Mouse (Mus musculus) brain, adult 10 weeks (tissue): ENCODE data around the gene Asf1b. TPM values are rescaled to one million over a fixed set of nuclear protein-coding genes. Genes with fewer than 3 reads are reported as not detected.

Experiments
- polyA plus RNA-seq: library from polyadenylated mRNA; stranded (reverse); fragments of 350-450 nt; fragmentation: Illumina TruSeq; extraction: RNeasy Lipid Tissue Mini Kit (QIAGEN cat#74804); gene quantifications from one replicate; pipeline ENCODE4 v1.2.3, GENCODE M21; 2015; ENCODE audit warnings: low read depth, low replicate concordance

The Asf1b gene
- polyA plus RNA-seq = 0.83 TPM

GRCm38 (mm10) chr8:83955106-83955957 is at the start of gene Asf1b, which contains the start of gene Gm10644:
TSS of gene Asf1b (plus strand) at chr8:83955507.
TSS of gene Gm10644 (minus strand) at chr8:83955205.

GRCm38 (mm10) chr8:83972150-83973120 is 17.1 kb downstream of the Asf1b start, which contains the start of gene Prkaca:
TSS of gene Prkaca (plus strand) at chr8:83972993.

GRCm38 (mm10) chr8:83997511-83998141 is 42.3 kb downstream of the Asf1b start, which contains the start of gene Samd1:
TSS of gene Samd1 (plus strand) at chr8:83997672.

GRCm38 (mm10) chr8:84001281-84002000 is 46.1 kb downstream of the Asf1b start, which contains the start of gene 1700067K01Rik:
TSS of gene 1700067K01Rik (plus strand) at chr8:84001502.

GRCm38 (mm10) chr8:84011705-84012498 is 56.6 kb downstream of the Asf1b start, which contains the start of gene 2210011C24Rik:
TSS of gene 2210011C24Rik (minus strand) at chr8:84012171.

Other genes starting within 250 kb of the Asf1b start
- 23.5 TPM for gene Ddx39, start 240.3 kb upstream of the Asf1b start, polyA plus RNA-seq
- 9.7 TPM for gene Adgre5, start 214.2 kb upstream of the Asf1b start, polyA plus RNA-seq
- 144 TPM for gene Adgrl1, start 55.4 kb upstream of the Asf1b start, polyA plus RNA-seq
- 0.31 TPM for gene Gm10644, start 302 bp upstream of the Asf1b start, polyA plus RNA-seq
- 188 TPM for gene Prkaca, start 17.5 kb downstream of the Asf1b start, polyA plus RNA-seq
- gene Samd1, start 42.2 kb downstream of the Asf1b start, polyA plus RNA-seq = 36.5 TPM
- not detected for gene 1700067K01Rik, start 46.0 kb downstream of the Asf1b start, polyA plus RNA-seq
- 2.7 TPM for gene 2210011C24Rik, start 56.7 kb downstream of the Asf1b start, polyA plus RNA-seq
- 1.6 TPM for gene Palm3, start 66.0 kb downstream of the Asf1b start, polyA plus RNA-seq
- gene Il27ra, start 87.1 kb downstream of the Asf1b start, polyA plus RNA-seq = not detected
- gene Rln3, start 89.5 kb downstream of the Asf1b start, polyA plus RNA-seq = 3.0 TPM
- gene Gm10643, start 109.6 kb downstream of the Asf1b start, polyA plus RNA-seq = 3.7 TPM
- gene Rfx1, start 111.3 kb downstream of the Asf1b start, polyA plus RNA-seq = 13.1 TPM
- 18.4 TPM for gene Dcaf15, start 149.3 kb downstream of the Asf1b start, polyA plus RNA-seq
- not detected for gene Podnl1, start 170.5 kb downstream of the Asf1b start, polyA plus RNA-seq
- gene Cc2d1a, start 192.4 kb downstream of the Asf1b start, polyA plus RNA-seq = 29.2 TPM
- gene 4930432K21Rik, start 192.5 kb downstream of the Asf1b start, polyA plus RNA-seq = 2.5 TPM
- gene Nanos3, start 229.7 kb downstream of the Asf1b start, polyA plus RNA-seq = not detected